Mouse (Mus musculus): ENCODE data around the gene Gsk3b. TPM values are rescaled to one million over a fixed set of nuclear protein-coding genes. Genes with fewer than 3 reads are reported as not detected.
"Not testable (repeated sequence)": the region's sequence is repeated elsewhere in the genome, so short reads cannot be mapped to it uniquely, and the experiment has no call there.

Gene Gsk3b
- total and polyA plus RNA-seq, 2 experiments: 4.8 to 11.8 TPM

DNA sequence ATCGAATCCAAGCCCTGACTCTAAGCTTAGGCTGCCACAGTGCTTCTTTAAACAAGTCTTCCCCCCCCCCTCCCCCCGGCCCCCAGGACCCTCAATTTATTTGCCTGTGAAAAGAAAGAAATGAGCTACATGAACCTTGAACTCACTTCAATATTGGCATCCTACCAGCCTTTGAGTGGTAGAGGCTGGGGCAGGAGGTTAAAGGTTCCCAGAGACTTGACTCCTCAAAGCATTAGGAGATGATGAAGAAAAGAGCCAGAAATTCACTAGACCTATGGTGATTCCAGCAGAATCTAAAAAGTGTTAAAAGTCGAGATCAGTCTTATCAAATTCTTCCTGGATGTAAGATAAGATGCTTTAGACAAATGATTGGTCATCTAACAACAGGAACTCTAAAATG is 30.0 kb upstream of the Gsk3b start:
- no peak for TF ChIP-seq POLR2A (IDR thresholded peaks at IDR 0.05; ENCODE audit: extremely low read depth, insufficient read depth, low read length)
- TF ChIP-seq CTCF (IDR thresholded peaks at IDR 0.05; ENCODE audit: low read depth, low read length): no peak
- Histone ChIP-seq H3K36me3 (ENCODE audit: control insufficient read depth, insufficient read depth, low read length) (no peaks in the 10 kb centered on the region), H3K79me2 (ENCODE audit: control insufficient read depth, insufficient read depth, low read length) (no peaks in the 10 kb centered on the region), H3K27ac (replicated peaks; ENCODE audit: insufficient read depth, low read depth, low read length) (peak overlapping the region; percentile 74), H3K9ac (ENCODE audit: low read depth, low read length) (no peak overlapping the region), H3K4me3 (ENCODE audit: insufficient read depth, low read depth, low read length) (no peak overlapping the region), H3K27me3 (ENCODE audit: control insufficient read depth, insufficient read depth, low read length) (no peaks in the 10 kb centered on the region), H3K4me1 (ENCODE audit: control insufficient read depth, insufficient read depth, low read length) (peaks cover 10% of the 10 kb centered on the region)
- 56% methylated on average over 3 of the region's 3 CpGs for WGBS
- DNase-seq (ENCODE audit: extremely low read depth, low read depth, low spot score): peak; percentile 71

DNA sequence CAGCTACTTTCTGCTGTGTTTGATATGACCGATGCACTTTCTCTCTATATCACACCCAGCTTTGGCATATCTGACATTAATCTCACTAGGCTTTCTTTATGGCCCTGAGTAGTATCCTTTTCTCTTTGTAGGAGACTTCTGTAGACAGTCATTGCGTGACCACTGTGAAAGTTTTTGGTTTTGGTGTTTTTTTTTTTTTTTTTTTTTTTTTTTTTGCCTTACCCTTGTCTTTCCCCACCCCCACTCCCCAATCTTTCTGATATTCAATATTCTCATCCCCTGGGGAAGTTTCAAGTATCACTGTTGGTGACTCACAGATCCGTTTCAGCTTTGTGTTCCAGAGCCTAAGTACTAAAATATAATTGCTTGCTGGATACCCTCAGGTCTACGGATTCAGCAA is 29.2 kb upstream of the Gsk3b start:
- peaks cover 10% of the 10 kb centered on the region for H3K4me1 ChIP-seq (ENCODE audit: control insufficient read depth, insufficient read depth, low read length)
- no peaks in the 10 kb centered on the region for H3K27me3 ChIP-seq (ENCODE audit: control insufficient read depth, insufficient read depth, low read length)
- WGBS: 92% methylated on average over 4 of the region's 4 CpGs
- no peaks in the 10 kb centered on the region for H3K79me2 ChIP-seq (ENCODE audit: control insufficient read depth, insufficient read depth, low read length)
- no peak overlapping the region for H3K4me3 ChIP-seq (ENCODE audit: insufficient read depth, low read depth, low read length)
- no peak for TF ChIP-seq CTCF (IDR thresholded peaks at IDR 0.05; ENCODE audit: low read depth, low read length)
- TF ChIP-seq POLR2A (IDR thresholded peaks at IDR 0.05; ENCODE audit: extremely low read depth, insufficient read depth, low read length): no peak
- no peak overlapping the region for H3K27ac ChIP-seq (replicated peaks; ENCODE audit: insufficient read depth, low read depth, low read length)
- H3K9ac ChIP-seq (ENCODE audit: low read depth, low read length): no peak overlapping the region
- no peak for DNase-seq (ENCODE audit: extremely low read depth, low read depth, low spot score)
- H3K36me3 ChIP-seq (ENCODE audit: control insufficient read depth, insufficient read depth, low read length): no peaks in the 10 kb centered on the region

DNA sequence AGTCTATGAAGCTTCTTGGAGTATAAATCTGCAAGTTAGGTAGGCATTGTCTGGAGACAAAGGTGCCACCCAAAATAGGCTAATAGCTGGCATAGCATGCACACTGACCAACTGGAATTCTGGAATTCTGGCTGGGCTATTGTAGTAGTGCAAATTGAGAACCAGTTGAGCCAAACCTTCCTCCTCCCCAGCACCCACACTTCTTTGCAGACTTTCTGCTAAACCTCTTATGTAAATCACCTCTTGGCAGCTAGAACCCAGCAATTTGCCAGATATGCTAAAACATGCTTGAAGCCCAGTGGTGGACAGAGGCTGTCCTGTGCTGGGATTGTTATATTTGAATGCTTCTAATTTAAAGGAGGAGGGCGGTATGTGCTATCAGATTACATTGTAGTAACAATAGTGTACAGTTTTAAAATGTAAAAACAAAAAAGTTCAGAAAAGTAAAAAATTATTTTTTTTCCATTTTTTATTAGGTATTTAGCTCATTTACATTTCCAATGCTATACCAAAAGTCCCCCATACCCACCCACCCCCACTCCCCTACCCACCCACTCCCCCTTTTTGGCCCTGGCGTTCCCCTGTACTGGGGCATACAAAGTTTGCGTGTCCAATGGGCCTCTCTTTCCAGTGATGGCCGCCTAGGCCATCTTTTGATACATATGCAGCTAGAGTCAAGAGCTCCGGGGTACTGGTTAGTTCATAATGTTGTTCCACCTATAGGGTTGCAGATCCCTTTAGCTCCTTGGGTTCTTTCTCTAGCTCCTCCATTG is 14.8 kb upstream of the Gsk3b start:
- not testable (repeated sequence) for H3K4me3 ChIP-seq (ENCODE audit: insufficient read depth, low read depth, low read length); H3K27me3 ChIP-seq (ENCODE audit: control insufficient read depth, insufficient read depth, low read length); H3K9ac ChIP-seq (ENCODE audit: low read depth, low read length); H3K79me2 ChIP-seq (ENCODE audit: control insufficient read depth, insufficient read depth, low read length); H3K36me3 ChIP-seq (ENCODE audit: control insufficient read depth, insufficient read depth, low read length); H3K27ac ChIP-seq (replicated peaks; ENCODE audit: insufficient read depth, low read depth, low read length); H3K4me1 ChIP-seq (ENCODE audit: control insufficient read depth, insufficient read depth, low read length)
- WGBS: 98% methylated on average over 1 of the region's 5 CpGs
- DNase-seq (ENCODE audit: extremely low read depth, low read depth, low spot score): peak; percentile 77

DNA sequence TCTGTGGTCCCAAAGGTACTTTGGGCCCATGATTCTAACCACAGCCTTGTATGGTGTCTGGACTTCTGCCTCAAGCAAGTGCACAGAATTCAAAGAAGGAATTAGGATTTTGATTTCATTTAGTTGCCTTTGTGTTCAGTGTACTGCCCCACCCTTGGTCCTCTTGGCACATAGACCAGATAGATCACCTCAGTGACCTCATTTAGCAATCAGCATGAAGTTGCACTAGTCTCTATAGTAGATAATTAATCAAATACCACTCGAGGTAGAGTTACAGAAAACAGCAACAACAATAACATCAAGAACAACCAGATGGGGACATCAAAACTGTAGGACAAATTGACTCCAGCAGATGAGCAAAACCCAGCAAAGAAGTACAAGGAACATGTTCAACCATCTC is 8.6 kb upstream of the Gsk3b start:
- Histone ChIP-seq H3K27ac (replicated peaks; ENCODE audit: insufficient read depth, low read depth, low read length) (peak overlapping the region; percentile 73), H3K4me3 (ENCODE audit: insufficient read depth, low read depth, low read length) (no peak overlapping the region), H3K9ac (ENCODE audit: low read depth, low read length) (no peak overlapping the region), H3K79me2 (ENCODE audit: control insufficient read depth, insufficient read depth, low read length) (no peaks in the 10 kb centered on the region), H3K27me3 (ENCODE audit: control insufficient read depth, insufficient read depth, low read length) (no peaks in the 10 kb centered on the region), H3K36me3 (ENCODE audit: control insufficient read depth, insufficient read depth, low read length) (no peaks in the 10 kb centered on the region), H3K4me1 (ENCODE audit: control insufficient read depth, insufficient read depth, low read length) (peaks cover 9% of the 10 kb centered on the region)
- peak; percentile 91 for DNase-seq (ENCODE audit: extremely low read depth, low read depth, low spot score)
- WGBS: 18% methylated on average over 1 of the region's 1 CpGs
- TF ChIP-seq CTCF (IDR thresholded peaks at IDR 0.05; ENCODE audit: low read depth, low read length): no peak
- TF ChIP-seq POLR2A (IDR thresholded peaks at IDR 0.05; ENCODE audit: extremely low read depth, insufficient read depth, low read length): no peak

DNA sequence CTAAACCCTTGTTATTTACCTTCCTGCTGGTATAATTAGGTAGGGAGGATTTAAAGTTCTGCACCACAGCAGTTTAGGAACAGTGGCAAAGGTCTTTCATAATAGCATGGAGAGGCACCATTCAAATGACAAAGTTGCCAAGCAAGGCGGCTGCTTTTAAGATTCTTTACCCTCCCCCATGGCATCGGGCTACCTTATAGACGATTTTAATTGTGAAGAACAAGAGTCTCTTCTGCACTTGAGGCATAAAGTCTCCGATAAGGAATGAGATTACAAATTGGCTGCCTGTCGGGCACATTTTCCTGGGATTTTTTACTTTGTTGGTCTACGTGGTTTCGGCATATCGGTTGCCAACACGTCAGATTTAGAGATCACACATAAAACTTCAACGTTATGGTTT is 1.6 kb upstream of the Gsk3b start:
- 0 out of 2 replicates have a peak, but pooled peaks cover 3% of the 10 kb centered on the region for H3K4me1 ChIP-seq (ENCODE audit: control insufficient read depth, insufficient read depth, low read length)
- DNase-seq (ENCODE audit: extremely low read depth, low read depth, low spot score): peak; percentile 79
- WGBS: 38% methylated on average over 10 of the region's 10 CpGs
- no peaks in the 10 kb centered on the region for H3K36me3 ChIP-seq (ENCODE audit: control insufficient read depth, insufficient read depth, low read length)
- no peak for TF ChIP-seq CTCF (IDR thresholded peaks at IDR 0.05; ENCODE audit: low read depth, low read length)
- peak overlapping the region; percentile 95 for H3K27ac ChIP-seq (replicated peaks; ENCODE audit: insufficient read depth, low read depth, low read length)
- no peaks in the 10 kb centered on the region for H3K27me3 ChIP-seq (ENCODE audit: control insufficient read depth, insufficient read depth, low read length)
- H3K79me2 ChIP-seq (ENCODE audit: control insufficient read depth, insufficient read depth, low read length): peaks cover 6% of the 10 kb centered on the region; the same call in 1 of the 2 replicates
- peak overlapping the region; percentile 80; the same call in 1 of the 2 replicates for H3K4me3 ChIP-seq (ENCODE audit: insufficient read depth, low read depth, low read length)
- peak overlapping the region; percentile 32; the same call in 1 of the 2 replicates for H3K9ac ChIP-seq (ENCODE audit: low read depth, low read length)

DNA sequence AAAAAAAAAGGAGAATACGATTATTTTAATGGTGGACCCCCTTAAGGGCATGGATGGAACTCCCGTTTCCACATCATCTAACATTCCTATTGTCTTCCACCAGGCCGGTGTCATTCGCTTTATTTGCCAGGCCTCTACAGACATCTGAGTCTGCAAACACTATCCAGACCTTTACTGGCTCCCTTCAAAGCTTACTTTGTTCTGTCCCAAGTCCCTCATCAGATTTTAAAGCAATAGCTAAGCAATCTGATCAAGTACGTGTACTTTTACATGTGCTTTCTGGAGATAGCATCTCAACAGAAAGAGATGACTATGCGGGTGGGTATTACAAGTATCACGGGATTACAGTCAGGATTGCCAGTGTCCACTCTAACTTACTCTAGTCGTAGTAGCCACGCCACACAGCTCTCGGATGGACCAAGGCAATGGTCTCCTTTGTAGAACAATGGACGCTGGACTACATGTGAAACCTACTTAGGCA is 1.1 kb upstream of the Gsk3b start:
- DNase-seq (ENCODE audit: extremely low read depth, low read depth, low spot score): peak; percentile 68
- WGBS: 2% methylated on average over 11 of the region's 11 CpGs
- peak overlapping the region; percentile 80 for H3K4me3 ChIP-seq (ENCODE audit: insufficient read depth, low read depth, low read length)
- H3K79me2 ChIP-seq (ENCODE audit: control insufficient read depth, insufficient read depth, low read length): peaks cover 6% of the 10 kb centered on the region; the same call in 1 of the 2 replicates
- no peaks in the 10 kb centered on the region for H3K36me3 ChIP-seq (ENCODE audit: control insufficient read depth, insufficient read depth, low read length)
- H3K9ac ChIP-seq (ENCODE audit: low read depth, low read length): peak overlapping the region; percentile 87
- 0 out of 2 replicates have a peak, but pooled peaks cover 3% of the 10 kb centered on the region for H3K4me1 ChIP-seq (ENCODE audit: control insufficient read depth, insufficient read depth, low read length)
- H3K27me3 ChIP-seq (ENCODE audit: control insufficient read depth, insufficient read depth, low read length): no peaks in the 10 kb centered on the region
- peak overlapping the region; percentile 95 for H3K27ac ChIP-seq (replicated peaks; ENCODE audit: insufficient read depth, low read depth, low read length)
- TF ChIP-seq POLR2A (IDR thresholded peaks at IDR 0.05; ENCODE audit: extremely low read depth, insufficient read depth, low read length) (no peak), CTCF (IDR thresholded peaks at IDR 0.05; ENCODE audit: low read depth, low read length) (no peak)

All from liver, adult 2 months (tissue).